Mouse (Mus musculus) kidney, postnatal 25 days (tissue): ENCODE data around the gene Shb.

Source experiments
- DNase-seq, 2 experiments: peaks; one replicate each; pipeline ENCODE4 v3.0.0; 2021; ENCODE audit warnings: mixed read lengths in 2 of 2

Shb gene

GRCm38 (mm10) chr4:45481431-45481830 lies 50.8 kb downstream of the Shb start:
- no peak for DNase-seq

DNA sequence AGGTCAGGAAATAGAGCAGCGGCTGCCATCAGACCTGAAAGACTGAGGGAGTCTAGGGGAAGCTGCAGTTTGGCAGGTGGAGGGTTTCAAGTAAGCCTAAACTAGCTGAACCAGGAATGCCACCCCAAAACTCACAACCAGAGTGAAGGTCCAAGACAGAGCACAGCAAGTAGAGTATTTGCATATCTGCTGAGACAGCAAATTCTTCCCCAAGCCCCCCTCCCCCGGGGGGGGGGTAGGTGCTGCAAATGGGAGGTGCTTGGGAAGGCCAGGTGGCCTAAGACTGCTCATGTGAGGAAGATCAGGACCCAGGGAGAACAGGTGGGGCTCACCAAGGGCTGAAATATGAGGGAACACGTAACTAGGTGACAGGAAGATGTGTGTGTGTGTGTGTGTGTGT lies 51.7 kb downstream of the Shb start:
- DNase-seq: no peak

- DNase-seq: peak in 1 of 2 experiments; percentile 66
Measured at GRCm38 (mm10) chr4:45479433-45479832, 52.8 kb downstream of the Shb start.

GRCm38 (mm10) chr4:45478178-45478577 lies 54.1 kb downstream of the Shb start:
- no peak for DNase-seq

DNA sequence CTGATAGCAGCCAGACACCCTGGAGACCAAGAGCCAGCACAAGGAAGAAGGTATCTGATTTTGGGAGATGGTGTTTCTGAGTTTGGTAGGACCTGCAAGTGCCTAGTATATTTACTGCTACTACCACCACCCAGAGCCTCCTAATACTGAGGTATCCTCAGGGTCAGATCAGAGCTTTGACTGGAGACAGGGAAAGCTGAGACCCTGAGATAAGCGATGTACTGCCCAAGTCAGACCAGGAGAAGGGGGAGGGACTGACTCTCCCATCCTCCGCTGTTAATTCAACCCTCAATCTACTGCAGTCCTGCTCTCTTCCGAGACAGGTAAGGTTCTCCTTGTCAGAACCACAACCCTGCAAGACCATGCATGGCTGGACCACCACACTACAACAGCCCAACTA lies 55.2 kb downstream of the Shb start:
- no peak for DNase-seq

DNA sequence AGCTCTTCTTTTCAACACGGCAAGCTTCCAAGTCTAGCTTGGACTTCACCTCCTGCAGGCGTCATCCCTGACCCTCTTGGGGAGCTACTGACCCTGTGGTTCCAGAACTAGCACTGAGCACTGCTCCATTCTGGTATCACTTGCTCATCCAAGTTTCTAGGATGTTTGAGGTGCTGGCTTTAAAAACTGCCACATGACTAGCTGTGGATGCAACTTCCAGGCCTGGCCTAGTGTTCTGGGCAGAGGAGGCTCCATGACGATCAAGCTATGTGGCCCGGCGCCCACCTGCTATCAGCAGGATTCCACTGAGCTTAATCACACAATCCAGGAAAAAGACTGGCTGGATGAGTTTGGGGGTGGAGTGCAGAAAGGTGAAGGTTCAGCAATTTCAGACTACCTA lies 57.4 kb downstream of the Shb start:
- DNase-seq: peak; percentile 49 to 82

DNA sequence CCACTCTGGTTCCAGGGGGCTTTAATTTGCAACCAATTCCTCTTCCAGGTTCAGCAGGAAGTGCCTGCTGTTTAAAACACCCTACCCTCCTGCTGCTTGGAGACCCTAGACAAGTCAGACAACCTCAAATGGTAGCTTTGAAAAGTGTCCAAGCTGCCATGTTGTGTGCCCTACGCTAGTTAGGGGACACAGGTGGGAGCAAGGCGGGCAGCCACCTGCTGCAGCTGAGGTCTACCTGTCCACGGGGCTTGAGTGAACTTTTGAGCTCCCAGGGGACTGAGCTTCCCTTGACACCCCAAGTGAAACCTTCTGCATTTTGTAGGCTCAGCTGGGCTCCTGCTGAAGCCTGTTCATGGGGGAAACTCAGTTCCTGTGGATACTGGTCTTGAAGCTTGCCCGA lies 58.1 kb downstream of the Shb start:
- no peak for DNase-seq

- peak; percentile 90 to 94 for DNase-seq
Measured at GRCm38 (mm10) chr4:45473129-45473528, 59.1 kb downstream of the Shb start.

- no peak for DNase-seq
Measured at GRCm38 (mm10) chr4:45472706-45473105, 59.6 kb downstream of the Shb start.

DNA sequence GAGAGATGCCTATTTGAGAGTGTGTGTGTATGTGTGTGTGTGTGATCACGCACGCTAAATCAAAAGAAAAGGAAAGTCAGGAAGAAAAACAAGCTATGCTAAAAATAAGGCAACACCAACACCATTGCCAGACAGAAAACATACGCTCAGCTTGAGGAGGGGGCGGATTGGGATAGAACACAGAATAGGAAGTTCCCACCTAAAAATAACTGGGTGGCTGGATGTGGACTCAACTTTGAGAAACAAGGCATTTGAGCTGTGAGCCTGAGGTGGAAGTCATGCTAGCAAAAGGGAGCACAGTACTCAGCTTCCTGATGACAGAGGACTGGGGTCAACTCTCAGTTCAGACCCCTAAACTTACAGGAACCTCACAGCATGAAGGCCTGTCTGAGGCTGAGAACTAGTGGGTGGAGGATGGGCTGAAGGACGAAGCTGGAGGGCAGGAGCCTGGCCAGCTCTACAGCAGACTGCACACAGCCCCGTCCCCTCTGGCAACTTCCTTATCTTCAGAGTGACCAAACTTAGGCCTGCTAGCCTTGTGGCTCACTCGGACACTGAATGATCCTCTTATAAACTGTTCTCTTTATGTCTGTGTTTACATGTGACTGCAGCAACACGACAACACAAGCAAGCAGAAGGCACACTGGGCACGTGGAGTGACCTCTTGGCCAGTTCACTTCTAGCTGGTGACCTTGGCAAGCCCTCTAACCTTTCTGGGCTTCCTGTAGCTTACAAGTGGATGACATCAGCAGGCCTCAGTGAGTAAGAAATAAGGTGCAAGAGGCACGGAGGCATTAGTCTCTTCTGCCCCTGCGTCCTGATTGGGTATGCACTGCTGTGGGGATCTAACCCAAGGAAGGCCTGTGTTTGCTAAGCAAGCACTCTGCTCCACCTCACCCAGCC lies 60.4 kb downstream of the Shb start:
- peak; percentile 47 to 75 for DNase-seq

GRCm38 (mm10) chr4:45469057-45469456 lies 63.2 kb downstream of the Shb start:
- DNase-seq: no peak

DNA sequence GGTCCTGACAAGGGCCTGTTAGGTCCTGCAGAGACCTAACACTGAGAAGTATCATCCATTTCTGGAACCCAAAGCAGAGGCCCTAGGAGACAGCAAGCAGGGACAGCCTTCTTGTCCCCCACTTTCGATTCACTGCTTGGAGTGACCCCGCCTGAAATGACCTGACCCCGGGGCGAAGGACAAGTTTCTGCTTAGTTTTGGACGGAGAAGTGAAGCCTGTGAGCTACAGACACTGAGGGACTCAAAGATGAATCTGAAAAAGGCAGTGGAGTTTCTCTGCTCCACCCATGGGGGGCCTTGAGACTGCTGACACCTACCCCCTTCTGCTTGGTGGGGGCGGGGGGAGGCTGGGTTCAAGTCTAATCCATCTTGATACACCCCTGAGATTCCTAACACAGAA lies 63.8 kb downstream of the Shb start:
- DNase-seq: peak; percentile 55 to 74

- peak; percentile 94 to 96 for DNase-seq
Measured at GRCm38 (mm10) chr4:45467115-45467912, 65.0 kb downstream of the Shb start.

DNA sequence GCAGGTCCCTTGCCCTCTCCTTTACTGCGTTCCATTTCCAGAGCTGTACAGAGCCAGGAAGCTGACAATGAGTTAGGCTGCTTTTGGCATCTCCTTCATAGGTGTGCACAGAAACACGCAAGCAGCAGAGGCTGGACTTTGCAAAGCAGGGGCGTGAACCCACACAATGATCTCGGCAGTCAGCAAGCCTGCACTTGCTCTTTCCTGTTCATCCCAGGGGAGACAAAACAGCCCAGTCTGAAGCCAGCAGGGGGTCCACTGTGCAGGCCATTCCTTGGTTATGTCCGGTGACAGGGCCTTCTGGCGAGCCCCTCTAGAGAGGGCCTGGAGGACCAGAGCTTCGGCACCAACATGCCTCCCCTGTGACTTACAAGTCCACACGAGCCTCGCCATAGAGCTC lies 67.3 kb downstream of the Shb start:
- no peak for DNase-seq

GRCm38 (mm10) chr4:45464528-45464927 lies 67.7 kb downstream of the Shb start:
- DNase-seq: no peak

DNA sequence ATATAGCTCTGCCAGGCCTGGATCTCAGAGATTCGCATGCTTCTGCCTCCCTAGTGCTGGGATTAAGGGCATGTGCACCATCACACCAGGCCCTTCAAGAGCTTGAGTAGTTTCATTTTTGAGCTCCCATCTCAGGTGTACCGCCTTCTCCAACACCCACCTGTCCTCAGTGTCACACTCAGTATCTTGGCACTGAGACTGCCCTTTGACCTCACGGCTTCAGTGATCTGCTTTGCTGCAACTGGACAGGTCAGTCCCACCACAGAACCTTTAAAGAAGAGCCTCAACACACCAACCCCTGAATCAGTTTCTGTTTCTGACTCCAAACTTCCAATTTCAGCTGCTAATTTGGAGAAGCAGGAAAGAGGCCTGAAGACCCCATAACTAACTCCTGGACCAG lies 68.1 kb downstream of the Shb start:
- DNase-seq: peak in 1 of 2 experiments; percentile 67

- no peak for DNase-seq
Measured at GRCm38 (mm10) chr4:45462628-45463027, 69.6 kb downstream of the Shb start.

DNA sequence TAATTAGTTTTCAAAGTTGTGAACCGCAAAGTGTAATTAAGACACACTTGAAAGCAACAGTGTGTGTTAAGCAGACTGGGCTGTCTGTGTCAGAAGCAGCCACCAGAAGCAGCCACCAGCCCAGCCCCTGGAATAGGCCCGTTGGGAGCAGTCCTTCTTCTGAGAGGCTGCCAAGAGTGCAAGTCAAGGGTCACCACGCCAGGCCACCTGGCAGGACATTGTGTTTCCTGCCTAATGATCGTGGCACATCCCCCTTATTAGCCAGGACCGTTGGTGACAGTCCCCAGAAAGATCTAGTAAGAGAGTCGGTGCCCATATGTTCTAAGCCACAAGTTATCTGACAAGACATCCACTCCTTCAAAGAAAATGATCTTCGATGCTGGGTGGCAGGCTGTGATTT lies 70.6 kb downstream of the Shb start:
- peak; percentile 82 to 94 for DNase-seq

DNA sequence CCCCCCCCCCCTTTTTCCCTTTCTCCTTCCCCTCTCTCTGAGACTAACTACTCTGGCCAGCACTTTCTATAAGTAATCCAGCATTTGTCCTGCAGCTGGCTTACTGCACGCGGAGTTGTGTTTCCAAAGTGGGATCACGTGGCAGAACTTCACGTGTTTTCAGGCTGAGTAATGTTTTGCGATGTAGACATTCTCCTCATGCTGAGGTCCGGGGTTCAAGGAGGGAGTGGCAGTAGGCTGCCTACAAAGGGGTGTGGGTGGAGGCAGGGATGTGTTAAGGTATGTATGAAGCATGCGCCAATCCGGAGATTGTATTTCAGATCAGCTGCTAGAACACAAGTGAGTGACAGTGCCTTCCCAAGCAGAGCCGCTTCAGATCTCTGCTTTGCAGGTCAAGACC lies 72.9 kb downstream of the Shb start:
- peak; percentile 73 to 84 for DNase-seq

DNA sequence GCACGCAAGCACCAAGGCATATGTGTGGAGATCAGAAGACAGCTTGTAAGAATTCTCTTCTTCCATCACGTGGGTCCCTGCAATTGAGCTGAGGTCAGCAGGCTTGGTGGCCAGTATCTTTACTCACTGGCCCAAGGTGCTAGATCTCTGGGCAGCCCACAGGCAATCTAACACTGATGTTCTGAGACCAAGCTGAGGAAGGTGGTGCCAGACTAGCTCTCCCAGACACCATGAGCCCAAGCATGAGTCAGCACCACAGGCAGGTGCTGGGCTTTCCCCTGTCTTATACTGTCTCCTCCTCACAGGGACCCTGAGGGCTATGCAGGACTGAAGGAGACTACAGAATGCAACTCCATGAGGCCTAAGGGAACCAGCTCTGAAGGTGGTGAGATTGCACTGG lies 74.7 kb downstream of the Shb start:
- peak in 1 of 2 experiments; percentile 46 for DNase-seq

GRCm38 (mm10) chr4:45455001-45455400 lies 77.3 kb downstream of the Shb start:
- no peak for DNase-seq

DNA sequence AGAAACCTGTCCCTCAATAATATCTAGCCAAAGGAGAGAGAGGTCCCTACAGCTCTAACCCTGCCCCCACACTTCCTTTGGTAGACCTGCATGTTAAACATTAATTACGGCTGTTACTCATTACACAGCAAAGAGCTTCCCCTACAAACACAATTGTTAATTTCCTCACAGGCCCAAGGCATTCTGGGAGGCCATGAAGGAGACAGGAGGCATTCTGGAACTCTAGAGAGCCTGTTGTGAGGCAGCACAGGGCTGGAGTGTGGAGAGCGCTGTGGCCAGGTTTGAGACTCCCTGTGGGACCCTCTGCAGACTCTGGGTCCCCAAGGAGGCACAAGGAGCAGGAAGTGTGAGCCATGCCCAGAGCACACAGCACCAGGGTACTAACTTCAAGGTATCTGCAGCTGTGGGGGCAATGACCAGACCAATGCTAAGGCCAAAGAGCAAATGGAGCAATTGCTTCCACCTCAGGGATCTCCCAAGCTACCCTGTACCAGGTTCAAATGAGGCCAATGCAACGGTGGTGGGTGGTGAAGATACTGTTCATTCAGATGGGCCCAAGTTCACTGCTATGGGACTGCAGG lies 78.9 kb downstream of the Shb start:
- DNase-seq: peak; percentile 83 to 90

GRCm38 (mm10) chr4:45452569-45453111 lies 79.6 kb downstream of the Shb start:
- peak; percentile 74 to 93 for DNase-seq
